Mouse (Mus musculus) liver, postnatal 0 days (tissue): ENCODE measurements around the gene Mdh1b.

ENCODE experiments used
- CTCF ChIP-seq: sonication (generic); IDR thresholded peaks from 2 replicates; pipeline ENCODE4 v1.5.1; 2016; ENCODE audit warnings: antibody characterized with exemption, low read depth
- EP300 ChIP-seq: IDR thresholded peaks from 2 replicates; pipeline ENCODE4 v1.6.1; 2016; ENCODE audit warnings: antibody characterized with exemption, low read depth, mild to moderate bottlenecking

DNA sequence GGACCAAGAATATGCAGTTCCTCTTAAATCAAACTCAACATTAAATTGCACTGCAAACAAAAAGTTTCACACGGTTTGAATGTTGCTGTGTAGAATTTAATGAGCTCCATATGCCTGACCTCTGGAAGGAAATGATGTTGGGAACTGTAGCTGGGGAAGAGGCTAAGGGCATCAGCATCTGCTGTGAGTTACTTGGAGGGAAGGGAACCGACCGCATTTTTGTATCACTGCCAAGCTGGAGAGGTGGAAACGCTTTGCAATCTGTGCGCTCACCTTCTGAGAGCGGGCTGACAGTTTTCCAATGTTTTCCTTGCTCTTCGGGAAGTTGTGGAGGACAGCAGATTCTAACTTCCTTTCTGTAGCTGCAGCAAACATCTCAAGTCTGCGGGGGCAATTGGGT is 38.0 kb upstream of the Mdh1b start:
- TF ChIP-seq EP300 (no peak), CTCF (no peak)
